Mouse (Mus musculus) adrenal gland, adult 8-10 months (tissue): ENCODE results near the gene Mrpl14. TPM values are rescaled to one million over a fixed set of nuclear protein-coding genes. Genes with fewer than 3 reads are reported as not detected.

ENCODE experiments used
- DNase-seq: peaks from one replicate; pipeline ENCODE4 v3.0.0; 2022
- total RNA-seq, 4 experiments: library from RNA; stranded (reverse); gene quantifications; 2 replicates each; pipeline ENCODE4 v1.2.4; 2022

The Mrpl14 gene
- 100 to 1,000 TPM; 109 to 120 (median 112) TPM for total RNA-seq

DNA sequence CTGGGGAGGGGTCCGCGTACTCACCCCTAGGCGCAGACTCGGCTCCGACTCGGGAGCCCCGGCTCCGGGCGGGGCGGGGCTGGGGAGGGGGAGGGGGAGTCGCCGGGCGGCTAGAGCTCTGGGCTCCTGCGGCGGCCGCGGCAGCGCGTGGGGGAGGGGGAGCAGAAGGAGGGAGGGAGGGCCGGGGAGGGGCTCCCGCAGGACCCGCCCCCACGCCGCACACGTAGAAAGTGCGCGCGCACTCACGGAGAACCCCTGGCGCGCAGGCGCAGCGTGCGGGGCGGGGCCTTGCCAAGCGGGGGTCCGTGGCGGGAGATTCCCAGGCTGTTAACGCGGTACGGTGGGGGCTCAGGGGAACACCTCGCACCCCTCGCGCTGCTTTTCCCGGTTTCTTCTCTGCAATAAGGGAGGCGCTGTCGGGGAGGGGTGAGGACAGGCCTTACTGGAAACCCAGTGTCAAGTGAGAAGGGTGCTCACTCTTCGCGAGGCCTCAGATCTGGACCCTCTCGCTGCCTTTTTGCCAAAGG is at the start of gene Mrpl14:
Gene Mrpl14, plus strand, starts transcription at position 230 of the 527 bp plus-strand sequence.
- DNase-seq = peak; percentile 84

DNA sequence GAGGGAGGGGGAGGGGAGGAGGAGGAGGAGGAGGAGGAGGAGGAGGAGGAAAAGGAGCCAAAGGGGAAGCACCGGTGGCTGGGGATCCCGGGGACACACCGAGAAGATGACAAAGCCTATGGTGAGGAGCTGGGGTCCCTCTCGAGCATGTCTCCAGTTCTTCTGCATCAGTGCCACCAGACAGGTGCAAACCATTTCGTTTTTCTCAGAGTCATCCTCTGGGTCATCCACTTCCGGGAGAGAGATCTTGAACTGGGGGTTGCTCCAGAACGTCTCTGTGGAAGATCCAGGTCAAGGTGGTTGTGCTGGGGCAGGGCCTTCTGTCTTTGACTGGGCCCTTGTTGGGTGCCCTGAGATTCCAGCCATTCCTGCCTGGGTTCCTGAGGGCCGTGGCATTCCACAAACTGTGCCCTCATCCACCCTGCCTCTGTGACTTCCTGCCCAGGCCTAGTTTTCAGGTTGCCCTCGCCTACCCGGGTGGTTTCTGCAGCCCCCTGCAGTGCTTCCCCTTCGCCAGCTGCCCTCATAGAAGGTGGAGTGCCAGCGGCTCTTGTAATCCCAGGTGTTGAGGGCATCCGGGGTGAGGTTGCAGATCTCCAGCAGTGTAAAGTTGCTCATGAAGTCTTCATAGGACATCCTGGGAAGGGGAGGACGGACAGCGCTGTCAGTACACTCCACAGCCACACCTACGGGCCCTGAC is 47.4 kb upstream of the Mrpl14 start:
- DNase-seq = no peak

GRCm38 (mm10) chr17:45641981-45642380 is 44.1 kb upstream of the Mrpl14 start:
- no peak for DNase-seq

DNA sequence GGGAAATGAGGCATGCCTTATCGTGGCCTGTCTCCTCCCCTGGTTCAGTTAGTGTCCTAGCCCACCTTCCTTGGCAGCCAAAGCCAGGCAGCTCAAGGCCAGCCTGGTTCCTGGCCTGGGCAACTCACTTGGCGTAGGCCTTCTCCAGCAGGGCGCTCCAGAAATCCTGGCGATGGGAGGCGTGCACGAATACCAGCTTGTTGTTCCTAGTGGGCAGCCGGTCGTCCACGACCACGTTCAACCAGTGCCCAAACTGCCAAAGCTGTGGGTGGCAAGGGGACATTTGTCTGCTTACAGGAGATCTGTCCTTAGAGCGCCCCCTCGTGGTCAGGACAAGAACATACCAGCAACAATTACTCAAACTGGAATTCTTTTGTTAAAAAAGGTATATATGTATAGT is 43.4 kb upstream of the Mrpl14 start:
- DNase-seq = peak; percentile 39

DNA sequence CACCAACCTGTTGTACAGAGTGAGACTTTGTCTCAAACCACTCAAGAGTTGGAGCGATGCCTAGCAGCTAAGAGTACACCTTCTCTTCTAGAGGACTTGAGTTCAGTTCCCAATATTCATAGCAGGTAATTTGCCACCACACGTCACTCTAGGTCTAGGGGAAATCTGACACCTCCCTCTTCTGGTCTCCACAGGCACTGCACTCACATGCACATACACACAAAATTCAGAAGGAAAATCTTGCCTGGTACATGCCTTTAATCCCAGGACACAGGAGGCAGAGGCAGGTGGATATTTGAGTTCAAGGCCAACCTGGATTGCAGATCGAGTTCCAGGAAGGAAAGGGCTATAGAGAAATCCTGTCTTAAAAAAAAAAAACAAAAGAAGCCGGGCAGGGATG is 41.9 kb upstream of the Mrpl14 start:
- DNase-seq = no peak

- no peak for DNase-seq
These were observed 32.9 kb upstream of the Mrpl14 start for GRCm38 (mm10) chr17:45653233-45653632.

DNA sequence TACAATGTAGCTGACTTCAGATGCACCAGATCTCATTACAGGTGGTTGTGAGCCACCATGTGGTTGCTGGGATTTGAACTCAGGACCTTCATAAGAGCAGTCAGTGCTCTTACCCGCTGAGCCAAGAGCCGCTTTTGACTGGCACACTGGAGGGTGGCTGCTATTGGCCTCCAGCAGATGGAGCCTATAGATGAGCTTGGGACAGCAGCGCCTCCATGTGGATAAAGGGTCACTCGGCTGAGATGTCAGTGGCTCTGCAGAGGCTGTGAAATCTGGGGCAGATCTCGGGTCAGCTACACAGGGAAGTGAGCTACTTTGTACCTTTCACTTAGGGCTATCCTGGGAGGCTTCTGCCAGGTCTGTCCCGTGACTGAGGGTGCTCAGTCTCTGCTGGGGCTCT is 30.3 kb upstream of the Mrpl14 start:
- DNase-seq = no peak

DNA sequence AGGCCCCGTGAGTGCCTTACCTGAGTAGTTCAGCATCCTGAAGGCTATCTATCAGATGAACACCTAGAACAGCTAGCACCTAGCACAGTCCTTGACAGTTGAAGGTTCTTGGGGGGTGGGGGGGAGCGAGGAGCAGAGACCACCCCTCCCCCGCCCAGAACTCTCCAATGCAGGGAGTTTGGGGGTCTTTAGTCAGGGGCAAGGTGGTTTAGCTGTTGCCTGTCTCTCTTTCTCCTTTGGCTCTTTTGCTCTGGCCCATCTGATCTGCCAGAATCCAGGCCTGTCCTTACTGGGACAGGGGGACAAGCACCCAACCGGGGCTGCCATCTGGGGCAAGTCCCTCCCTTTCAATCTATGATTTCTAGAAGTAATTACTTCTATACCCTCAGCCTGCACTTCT is 26.9 kb upstream of the Mrpl14 start, which contains the start of gene Capn11:
Gene Capn11, minus strand, starts transcription at position 101 of the 400 bp plus-strand sequence.
- no peak for DNase-seq

DNA sequence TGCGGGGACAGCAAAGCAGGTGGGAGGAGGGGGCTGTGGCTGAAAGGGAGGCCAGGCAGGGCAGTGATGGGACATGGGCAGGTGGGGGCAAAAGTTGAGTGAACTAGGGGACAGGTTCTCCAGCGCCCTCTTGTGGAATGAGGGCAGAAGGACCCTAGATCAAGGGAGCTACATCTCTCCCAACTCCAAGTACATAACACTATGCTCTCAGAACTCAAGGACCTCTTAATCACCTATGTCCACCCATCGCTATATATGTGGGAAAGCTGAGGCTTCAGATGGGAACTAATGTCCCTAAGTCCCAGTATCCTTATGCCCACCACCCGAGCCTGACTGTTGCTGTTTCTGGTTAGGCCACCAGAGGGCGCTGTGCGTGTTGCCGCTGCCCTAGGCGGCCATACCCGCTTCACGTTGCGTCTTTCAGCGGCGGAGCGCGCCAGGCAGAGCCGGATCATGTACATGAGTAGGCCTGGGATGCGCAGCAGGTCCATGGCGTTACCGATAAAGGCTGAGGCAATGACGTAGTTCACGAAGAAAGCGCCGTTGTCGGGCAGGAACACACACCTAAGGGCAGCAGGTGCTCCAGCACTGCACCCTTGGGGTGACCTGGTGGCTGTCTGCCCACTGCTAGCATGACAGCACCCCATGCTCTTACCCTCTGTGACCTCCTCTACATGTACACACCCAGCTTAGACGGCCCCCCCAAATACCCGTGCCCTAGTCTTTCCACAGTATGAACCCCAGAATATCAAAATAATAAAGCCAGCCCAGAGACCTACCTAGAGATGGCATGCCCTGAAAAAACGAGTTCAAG is 22.8 kb upstream of the Mrpl14 start:
- no peak for DNase-seq

DNA sequence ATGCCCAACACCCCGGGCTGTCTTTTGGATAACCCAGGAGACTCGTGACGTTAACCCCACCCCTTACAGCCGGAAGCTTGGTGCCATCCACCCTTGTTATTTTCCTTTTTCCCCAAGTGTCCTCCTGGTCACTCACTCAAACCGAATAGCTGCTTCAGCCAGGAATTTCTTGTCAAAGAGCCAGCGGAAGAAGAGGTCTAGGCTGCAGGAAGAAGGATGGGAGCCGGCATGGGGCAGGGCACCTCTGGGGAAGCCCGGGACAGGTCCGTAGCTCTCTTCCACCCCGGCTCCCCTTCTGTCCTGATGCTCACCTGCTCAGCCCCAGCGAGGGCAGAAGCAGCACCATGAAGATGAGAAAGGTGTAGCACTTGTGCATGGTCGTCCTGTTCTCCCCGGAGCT is 21.5 kb upstream of the Mrpl14 start:
- DNase-seq = no peak

DNA sequence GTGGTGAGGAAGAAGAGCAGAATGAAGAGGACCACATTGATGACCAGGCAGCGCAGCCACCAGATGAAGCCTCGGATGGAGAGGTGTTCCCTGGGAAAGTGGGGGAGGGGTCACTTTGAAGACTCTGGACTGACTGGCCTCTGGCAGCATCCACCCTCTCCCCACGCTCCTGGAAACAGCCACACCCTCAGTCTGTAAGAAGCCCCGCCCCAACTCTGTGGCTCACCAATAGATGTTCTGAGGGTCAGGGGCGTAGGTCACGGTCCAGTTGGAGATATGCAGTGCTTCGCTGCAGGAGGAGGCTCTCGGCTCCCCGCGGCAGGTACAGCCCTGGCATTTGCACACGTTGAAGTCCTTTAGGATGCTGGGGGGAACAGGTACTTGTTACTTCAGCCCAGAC is 20.0 kb upstream of the Mrpl14 start:
- DNase-seq = no peak

DNA sequence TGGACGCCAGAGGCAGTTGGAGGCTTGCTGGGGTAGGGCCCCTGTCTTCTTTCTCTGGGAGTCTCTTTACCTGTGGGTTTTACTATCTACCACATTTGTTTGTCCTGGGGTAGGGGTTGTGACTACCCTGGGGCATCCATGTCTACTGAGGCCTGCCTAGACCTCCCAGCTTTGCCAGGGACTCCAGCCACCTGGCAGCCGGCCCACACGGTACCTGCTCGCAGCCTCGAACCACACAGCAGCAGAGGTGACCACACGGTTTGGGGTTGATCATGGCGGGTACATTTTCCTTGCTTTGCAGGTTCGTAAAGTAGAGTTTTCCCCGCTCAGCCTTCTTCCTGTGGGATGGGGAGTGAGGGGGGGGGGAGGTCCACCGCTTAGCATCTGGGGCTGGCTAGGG is 18.6 kb upstream of the Mrpl14 start:
- DNase-seq = no peak

DNA sequence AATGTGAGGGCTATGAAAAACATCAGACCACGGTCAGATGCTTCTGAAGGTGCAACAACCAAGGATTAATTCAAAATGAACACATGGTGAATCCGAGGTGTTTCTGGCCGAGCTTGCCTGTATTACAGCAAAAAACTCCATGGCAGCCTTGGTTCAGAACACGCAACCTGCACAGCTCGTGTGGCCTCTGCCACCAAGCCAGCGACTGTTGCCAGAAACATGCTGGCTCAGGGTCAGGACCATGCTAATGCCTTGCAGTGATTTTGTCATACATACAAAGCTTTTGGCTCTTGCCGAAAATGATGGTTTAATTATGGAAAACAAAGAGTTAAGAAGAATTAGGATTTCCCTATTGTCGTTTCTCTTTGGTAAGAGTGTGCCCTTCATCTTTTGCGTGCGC is 18.1 kb upstream of the Mrpl14 start:
- DNase-seq = no peak

- no peak for DNase-seq
These were observed 14.3 kb upstream of the Mrpl14 start for GRCm38 (mm10) chr17:45671821-45672220.

DNA sequence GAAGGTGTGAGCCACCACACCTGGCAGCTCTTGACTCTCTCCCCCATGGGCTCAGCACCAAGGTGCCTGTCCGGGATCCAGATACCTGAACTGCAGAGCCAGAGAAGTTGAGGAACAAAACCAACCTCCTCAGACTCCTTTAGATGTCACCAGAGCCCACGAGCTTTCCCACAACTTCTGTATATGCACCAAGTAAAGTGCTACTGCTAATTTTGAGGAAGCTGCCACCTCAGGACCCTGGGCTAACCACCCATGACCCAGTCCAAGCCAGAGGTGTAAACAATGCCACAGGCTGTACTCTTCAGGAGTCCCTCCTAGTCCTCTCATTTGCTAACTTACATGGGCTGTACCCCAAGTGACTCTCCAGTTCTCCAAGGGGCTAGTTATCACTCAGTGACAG is 13.5 kb upstream of the Mrpl14 start:
- DNase-seq = no peak

DNA sequence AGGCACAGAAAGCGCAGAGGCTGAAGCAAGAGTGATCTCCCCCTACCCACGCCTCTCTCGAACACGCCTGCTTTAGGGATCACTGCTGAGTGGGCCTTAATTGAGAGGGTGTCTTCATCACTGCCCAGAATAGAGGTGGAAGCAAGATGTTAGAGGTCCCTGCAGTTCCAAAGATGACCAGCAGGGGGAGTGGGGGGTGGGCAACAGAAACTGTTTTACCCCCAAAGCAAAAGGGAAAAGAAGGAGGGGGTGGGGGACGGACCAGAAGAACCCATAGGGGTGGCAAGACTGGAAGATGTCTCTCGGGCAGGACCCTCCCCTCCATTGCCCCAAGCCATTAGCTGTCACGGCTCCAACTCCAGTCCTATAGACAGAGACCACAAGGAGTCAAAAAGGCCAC is 8.0 kb upstream of the Mrpl14 start:
- no peak for DNase-seq

DNA sequence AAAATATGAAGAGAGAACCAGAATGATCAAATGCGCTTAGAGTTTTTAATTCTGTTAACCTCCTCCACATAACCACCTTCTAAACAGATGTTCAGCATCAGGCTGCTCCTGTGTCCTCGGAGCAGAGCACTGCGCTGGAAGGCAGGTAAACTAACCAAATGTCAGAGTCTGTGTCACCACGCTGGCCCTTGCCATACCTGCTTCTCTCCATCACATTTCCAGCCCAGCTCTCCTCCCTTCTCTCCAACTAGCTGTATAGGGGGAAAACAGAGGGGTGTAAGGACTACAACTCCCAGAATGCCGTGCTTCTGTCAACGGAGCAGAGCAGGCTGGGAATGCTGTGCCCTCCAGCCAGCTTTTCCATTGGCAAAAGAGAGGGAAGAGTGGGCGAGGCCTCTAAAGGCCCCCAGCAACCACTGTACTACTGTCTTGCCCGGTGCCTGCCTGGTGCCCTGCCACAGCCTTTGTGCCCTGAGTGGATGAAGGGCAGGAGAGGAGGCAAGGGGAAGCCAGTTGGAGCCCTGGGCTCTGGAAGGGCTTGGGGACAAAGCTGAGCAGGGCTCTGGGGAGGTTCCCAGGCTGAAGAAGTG is 5.6 kb upstream of the Mrpl14 start:
- no peak for DNase-seq

- DNase-seq = no peak
These were observed 4.5 kb upstream of the Mrpl14 start for GRCm38 (mm10) chr17:45681588-45681987.

GRCm38 (mm10) chr17:45682843-45683242 is 3.3 kb upstream of the Mrpl14 start:
- no peak for DNase-seq

GRCm38 (mm10) chr17:45684667-45685131 is 1.4 kb upstream of the Mrpl14 start:
- no peak for DNase-seq

DNA sequence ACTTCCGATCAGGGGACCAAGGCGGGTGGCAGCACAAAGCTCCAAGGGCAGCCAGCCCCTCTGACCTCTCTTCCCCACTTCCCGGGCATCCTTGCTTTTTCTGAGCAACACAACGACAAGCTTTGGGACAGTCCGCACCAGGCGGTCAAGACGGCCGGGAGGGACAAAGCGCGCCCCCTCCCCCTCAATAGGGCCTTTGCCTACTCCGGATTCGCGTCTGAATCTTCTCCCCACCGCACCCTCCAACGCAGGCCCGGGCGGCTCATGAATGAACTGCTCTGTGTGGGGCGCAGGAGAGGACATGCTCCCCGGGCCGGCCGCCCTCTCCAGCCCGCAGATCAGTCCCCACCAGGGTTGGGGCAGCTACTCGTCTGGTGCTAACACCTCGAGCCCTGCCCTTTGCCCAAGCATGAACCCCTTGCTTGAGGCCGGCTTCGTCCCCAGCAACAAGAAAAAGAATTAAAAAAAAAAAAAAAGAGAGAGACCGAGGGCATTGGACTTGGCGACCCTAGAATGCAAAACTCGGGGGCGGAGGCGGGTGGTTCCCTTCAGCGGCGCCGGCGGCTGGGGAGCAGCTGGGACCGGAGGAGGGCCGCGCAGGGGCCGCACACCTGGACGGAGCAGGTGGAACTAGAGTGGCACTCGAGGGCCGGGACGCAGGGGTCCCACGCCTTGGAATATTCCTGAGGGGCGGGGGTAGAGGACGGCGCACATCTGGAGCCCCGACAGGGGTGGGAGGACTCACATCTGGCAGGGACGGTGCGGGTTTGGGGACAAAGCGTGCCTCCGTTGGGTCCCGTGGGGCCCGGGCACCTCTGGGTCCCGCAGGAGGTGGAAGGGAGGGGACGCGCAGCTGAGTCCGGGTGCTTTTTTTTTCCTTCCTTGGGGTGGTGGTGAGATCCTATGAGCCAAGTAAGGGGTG is 690 bp upstream of the Mrpl14 start:
- DNase-seq = no peak

GRCm38 (mm10) chr17:45686716-45687115 is 594 bp downstream of the Mrpl14 start, which contains the start of gene Tmem63b:
Gene Tmem63b, minus strand, starts transcription at chr17:45686905.
- no peak for DNase-seq
